Mouse (Mus musculus): ENCODE measurements around the gene Olfr1315-ps1. TPM values are rescaled to one million over a fixed set of nuclear protein-coding genes. Genes with fewer than 3 reads are reported as not detected.

Gene Olfr1315-ps1
- not detected in 2 replicates for polyA plus RNA-seq (2012; rRNA removed)

DNA sequence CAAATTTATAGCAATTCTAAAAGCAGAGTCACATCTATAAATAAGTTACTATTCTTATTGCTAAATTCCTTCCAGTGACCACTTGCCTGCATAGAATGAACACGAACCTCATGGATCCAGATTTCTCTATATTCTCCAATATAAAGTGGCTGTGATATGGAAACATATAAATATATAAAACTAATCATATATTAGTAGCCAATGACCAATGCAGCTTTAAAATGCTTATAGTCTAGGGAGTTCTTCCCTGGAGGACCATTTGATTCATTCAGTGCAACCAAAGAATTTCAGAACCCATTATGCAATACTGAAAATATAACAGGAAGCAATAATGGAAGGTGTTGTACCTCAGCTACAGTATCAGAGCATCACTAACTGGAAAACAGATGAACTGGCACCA, at the start of gene Olfr1315-ps1:
TSS of gene Olfr1315-ps1 (minus strand) at position 101 of the 400 bp plus-strand sequence.
- Histone ChIP-seq H3K4me1 (ENCODE audit: control insufficient read depth, insufficient read depth, low read length) (no peaks in the 10 kb centered on the region), H3K27ac (ENCODE audit: insufficient read depth, low read length) (no peak within 1 kb of the TSS), H3K4me3 (replicated peaks; ENCODE audit: insufficient read depth, low read depth, low read length) (no peak within 1 kb of the TSS), H3K27me3 (ENCODE audit: control insufficient read depth, insufficient read depth, low read length) (no peaks in the 10 kb centered on the region)
- WGBS, result 75% methylated on average over 1 of the region's 1 CpGs
- DNase-seq, result no peak
- TF ChIP-seq CTCF (IDR thresholded peaks at IDR 0.05; ENCODE audit: borderline replicate concordance, insufficient read depth, low read depth, low read length), result no peak

DNA sequence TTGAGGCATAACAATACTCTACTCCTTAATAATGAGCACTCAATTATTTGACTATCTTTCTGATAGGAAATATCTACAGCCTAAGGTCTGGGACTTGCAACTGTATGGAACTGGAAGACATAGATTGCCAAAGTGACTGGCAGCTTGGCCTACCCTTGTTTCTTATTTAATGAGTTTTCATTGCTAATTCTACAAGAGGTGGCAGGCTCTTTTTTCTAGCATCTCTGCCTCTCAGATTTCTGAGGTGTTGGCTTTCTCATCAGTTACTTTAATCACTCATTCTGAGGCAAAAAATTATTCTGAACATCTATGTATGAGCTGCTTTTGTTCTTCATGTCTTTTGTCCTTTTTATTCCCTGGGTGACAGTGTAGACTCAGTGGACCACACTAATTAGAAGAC, 38.7 kb upstream of the Olfr1315-ps1 start, which contains the start of gene Olfr1318:
TSS of gene Olfr1318 (plus strand) at position 301 of the 400 bp plus-strand sequence.
- no peaks in the 10 kb centered on the region for H3K4me1 ChIP-seq (ENCODE audit: control insufficient read depth, insufficient read depth, low read length)
- TF ChIP-seq POLR2A (IDR thresholded peaks at IDR 0.05; ENCODE audit: borderline replicate concordance, insufficient read depth, low read length), result no peak
- no peak for TF ChIP-seq CTCF (IDR thresholded peaks at IDR 0.05; ENCODE audit: borderline replicate concordance, insufficient read depth, low read depth, low read length)

DNA sequence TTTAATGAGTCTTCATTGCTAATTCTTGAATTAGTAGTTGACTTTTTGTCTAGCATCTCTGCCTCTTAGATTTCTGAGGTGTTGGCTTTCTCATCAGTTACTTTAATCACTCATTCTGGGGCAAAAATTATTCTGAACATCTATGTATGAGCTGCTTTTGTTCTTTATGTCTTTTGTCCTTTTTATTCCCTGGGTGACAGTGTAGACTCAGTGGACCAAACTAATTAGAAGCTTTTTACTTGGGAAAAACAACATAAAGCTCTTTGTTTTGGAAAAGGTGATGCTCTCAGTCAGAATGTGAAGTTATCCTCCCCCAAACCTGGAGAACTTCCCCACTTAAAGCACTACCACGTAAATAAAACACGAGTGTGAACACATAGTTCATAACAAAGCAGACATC, 24.8 kb upstream of the Olfr1315-ps1 start, which contains the start of gene Olfr1317:
TSS of gene Olfr1317 (plus strand) at position 301 of the 400 bp plus-strand sequence.
- no peaks in the 10 kb centered on the region for H3K4me1 ChIP-seq (ENCODE audit: control insufficient read depth, insufficient read depth, low read length)
- H3K4me3 ChIP-seq (replicated peaks; ENCODE audit: insufficient read depth, low read depth, low read length), result no peak within 1 kb of the TSS
- no peaks in the 10 kb centered on the region for H3K27me3 ChIP-seq (ENCODE audit: control insufficient read depth, insufficient read depth, low read length)
- DNase-seq, result no peak
- TF ChIP-seq CTCF (IDR thresholded peaks at IDR 0.05; ENCODE audit: borderline replicate concordance, insufficient read depth, low read depth, low read length) (no peak), POLR2A (IDR thresholded peaks at IDR 0.05; ENCODE audit: borderline replicate concordance, insufficient read depth, low read length) (no peak)
- WGBS, result 73% methylated on average over 2 of the region's 2 CpGs
- H3K27ac ChIP-seq (ENCODE audit: insufficient read depth, low read length), result no peak within 1 kb of the TSS

More for the DNA sequence above, 38.7 kb upstream of the Olfr1315-ps1 start, which contains the start of gene Olfr1318:
- H3K4me3 ChIP-seq (replicated peaks; ENCODE audit: insufficient read depth, low read depth, low read length), result no peak within 1 kb of the TSS
- no peak for DNase-seq
- no peak within 1 kb of the TSS for H3K27ac ChIP-seq (ENCODE audit: insufficient read depth, low read length)
- H3K27me3 ChIP-seq (ENCODE audit: control insufficient read depth, insufficient read depth, low read length), result no peaks in the 10 kb centered on the region

DNA sequence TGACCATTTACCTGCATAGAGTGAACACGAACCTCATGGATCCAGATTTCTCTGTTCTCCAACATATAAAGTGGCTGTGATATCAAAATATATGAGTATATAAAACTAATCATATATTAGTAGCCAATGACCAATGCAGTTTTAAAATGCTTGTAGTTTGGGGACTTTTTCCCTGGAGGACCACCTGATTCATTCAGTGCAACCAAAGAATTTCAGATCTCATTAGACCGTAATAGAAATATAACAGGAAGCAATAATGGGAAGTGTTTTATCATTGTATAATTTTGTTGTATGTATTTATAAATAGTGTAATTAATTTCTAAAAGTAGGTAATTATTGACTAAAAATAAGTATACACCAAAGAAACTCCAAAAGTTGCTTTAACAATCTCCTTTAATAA, 19.6 kb upstream of the Olfr1315-ps1 start, which contains the start of gene Olfr1316:
TSS of gene Olfr1316 (minus strand) at position 101 of the 400 bp plus-strand sequence.
- Histone ChIP-seq H3K4me3 (replicated peaks; ENCODE audit: insufficient read depth, low read depth, low read length) (no peak within 1 kb of the TSS), H3K27me3 (ENCODE audit: control insufficient read depth, insufficient read depth, low read length) (no peaks in the 10 kb centered on the region), H3K27ac (ENCODE audit: insufficient read depth, low read length) (no peak within 1 kb of the TSS), H3K4me1 (ENCODE audit: control insufficient read depth, insufficient read depth, low read length) (no peaks in the 10 kb centered on the region)
- no peak for DNase-seq
- 87% methylated on average over 2 of the region's 2 CpGs for WGBS
- TF ChIP-seq POLR2A (IDR thresholded peaks at IDR 0.05; ENCODE audit: borderline replicate concordance, insufficient read depth, low read length), result no peak
- TF ChIP-seq CTCF (IDR thresholded peaks at IDR 0.05; ENCODE audit: borderline replicate concordance, insufficient read depth, low read depth, low read length), result no peak

DNA sequence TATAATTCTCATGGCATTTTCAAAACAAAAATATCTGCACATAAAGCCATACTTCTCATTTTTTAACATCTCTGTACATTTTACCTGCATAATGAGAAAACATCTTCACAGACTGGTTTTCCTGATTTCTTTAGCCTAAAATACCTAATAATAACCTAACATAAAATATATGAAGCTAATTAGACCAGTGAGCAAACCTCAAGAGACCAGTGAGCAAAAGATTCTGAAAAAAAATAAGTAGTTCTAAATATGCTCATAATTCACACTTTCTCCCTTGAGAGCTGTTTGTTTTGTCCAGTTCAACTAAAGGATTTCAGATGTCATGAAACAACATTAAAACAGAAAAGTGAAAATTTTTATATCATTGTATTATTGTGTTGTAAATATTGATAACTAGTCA, 18.6 kb downstream of the Olfr1315-ps1 start, which contains the start of gene Olfr1314:
TSS of gene Olfr1314 (minus strand) at position 101 of the 400 bp plus-strand sequence.
- Histone ChIP-seq H3K27me3 (ENCODE audit: control insufficient read depth, insufficient read depth, low read length) (no peaks in the 10 kb centered on the region), H3K4me1 (ENCODE audit: control insufficient read depth, insufficient read depth, low read length) (no peaks in the 10 kb centered on the region), H3K4me3 (replicated peaks; ENCODE audit: insufficient read depth, low read depth, low read length) (no peak within 1 kb of the TSS), H3K27ac (ENCODE audit: insufficient read depth, low read length) (no peak within 1 kb of the TSS)
- no peak for DNase-seq
- TF ChIP-seq CTCF (IDR thresholded peaks at IDR 0.05; ENCODE audit: borderline replicate concordance, insufficient read depth, low read depth, low read length) (no peak), POLR2A (IDR thresholded peaks at IDR 0.05; ENCODE audit: borderline replicate concordance, insufficient read depth, low read length) (no peak)

DNA sequence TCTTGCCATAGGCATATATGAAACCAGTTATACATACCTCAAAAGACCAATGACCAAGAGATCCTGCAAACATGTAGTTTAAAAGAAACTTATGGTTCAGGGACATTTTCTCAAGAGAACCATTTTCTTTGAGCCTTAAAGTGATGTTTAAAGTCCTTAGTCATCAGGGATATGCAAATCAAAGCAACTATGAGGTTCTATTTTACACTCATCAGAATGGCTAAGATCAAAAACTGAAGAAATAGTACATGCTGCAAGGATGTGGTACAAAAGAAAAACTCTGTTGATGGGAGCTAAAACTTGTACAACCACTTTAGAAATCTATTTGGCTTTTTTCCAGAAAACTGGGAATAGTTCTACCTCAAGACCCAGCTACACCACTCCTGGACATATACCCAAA, 37.5 kb downstream of the Olfr1315-ps1 start, which contains the start of gene Olfr1313:
TSS of gene Olfr1313 (minus strand) at position 101 of the 400 bp plus-strand sequence.
- Histone ChIP-seq H3K27ac (ENCODE audit: insufficient read depth, low read length) (no peak within 1 kb of the TSS), H3K4me1 (ENCODE audit: control insufficient read depth, insufficient read depth, low read length) (no peaks in the 10 kb centered on the region), H3K27me3 (ENCODE audit: control insufficient read depth, insufficient read depth, low read length) (no peaks in the 10 kb centered on the region), H3K4me3 (replicated peaks; ENCODE audit: insufficient read depth, low read depth, low read length) (no peak within 1 kb of the TSS)
- no peak for TF ChIP-seq CTCF (IDR thresholded peaks at IDR 0.05; ENCODE audit: borderline replicate concordance, insufficient read depth, low read depth, low read length)
- no peak for TF ChIP-seq POLR2A (IDR thresholded peaks at IDR 0.05; ENCODE audit: borderline replicate concordance, insufficient read depth, low read length)
- no peak for DNase-seq

Other genes starting within 250 kb of the Olfr1315-ps1 start
- not detected in 2 replicates for gene Olfr1305, start 238.3 kb downstream of the Olfr1315-ps1 start, polyA plus RNA-seq (2012; rRNA removed)
- gene Olfr1306, start 199.2 kb downstream of the Olfr1315-ps1 start, polyA plus RNA-seq (2012; rRNA removed), result not detected in 2 replicates
- gene Olfr1307, start 166.0 kb downstream of the Olfr1315-ps1 start, polyA plus RNA-seq (2012; rRNA removed), result not detected in 2 replicates
- not detected in 2 replicates for gene Olfr1308, start 150.5 kb downstream of the Olfr1315-ps1 start, polyA plus RNA-seq (2012; rRNA removed)
- gene Olfr1309, start 125.2 kb downstream of the Olfr1315-ps1 start, polyA plus RNA-seq (2012; rRNA removed), result not detected in 2 replicates
- not detected in 2 replicates for gene Olfr1310, start 102.7 kb downstream of the Olfr1315-ps1 start, polyA plus RNA-seq (2012; rRNA removed)
- gene Olfr1311, start 91.0 kb downstream of the Olfr1315-ps1 start, polyA plus RNA-seq (2012; rRNA removed), result not detected in 2 replicates
- gene Olfr1312, start 65.2 kb downstream of the Olfr1315-ps1 start, polyA plus RNA-seq (2012; rRNA removed), result not detected in 2 replicates
- gene Olfr1313, start 37.6 kb downstream of the Olfr1315-ps1 start, polyA plus RNA-seq (2012; rRNA removed), result not detected in 2 replicates
- gene Olfr1314, start 18.7 kb downstream of the Olfr1315-ps1 start, polyA plus RNA-seq (2012; rRNA removed), result not detected in 2 replicates
- not detected in 2 replicates for gene Olfr1316, start 19.5 kb upstream of the Olfr1315-ps1 start, polyA plus RNA-seq (2012; rRNA removed)
- gene Olfr1317, start 24.9 kb upstream of the Olfr1315-ps1 start, polyA plus RNA-seq (2012; rRNA removed), result not detected in 2 replicates
- not detected in 2 replicates for gene Olfr1318, start 38.8 kb upstream of the Olfr1315-ps1 start, polyA plus RNA-seq (2012; rRNA removed)
- gene Lpcat4, start 124.0 kb upstream of the Olfr1315-ps1 start, polyA plus RNA-seq (2012; rRNA removed), result 219 and 231 TPM in 2 replicates
- not detected in 2 replicates for gene Nutm1, start 143.9 kb upstream of the Olfr1315-ps1 start, polyA plus RNA-seq (2012; rRNA removed)
- gene Nop10, start 146.5 kb upstream of the Olfr1315-ps1 start, polyA plus RNA-seq (2012; rRNA removed), result 99.7 and 104 TPM in 2 replicates
- gene Slc12a6, start 150.4 kb upstream of the Olfr1315-ps1 start, polyA plus RNA-seq (2012; rRNA removed), result 96.9 and 98.7 TPM in 2 replicates
- gene Gm21985, start 150.9 kb upstream of the Olfr1315-ps1 start, polyA plus RNA-seq (2012; rRNA removed), result 0.19 TPM in 1 of 2 replicates, not detected in the other

All from cerebellum, adult 2 months (tissue).